Mouse (Mus musculus): ENCODE data around the gene Cadm2.

- TF ChIP-seq POLR2A (IDR thresholded peaks at IDR 0.05; ENCODE audit: low read depth, low read length) = no peak
- no peak for TF ChIP-seq CTCF (IDR thresholded peaks at IDR 0.05; ENCODE audit: extremely low read depth, insufficient read depth, insufficient read length, insufficient replicate concordance)
Measured at GRCm38 (mm10) chr16:66612624-66613023, 1008.1 kb downstream of the Cadm2 start.
